Mouse (Mus musculus): ENCODE data around the gene Rcl1. TPM values are rescaled to one million over a fixed set of nuclear protein-coding genes. Genes with fewer than 3 reads are reported as not detected.

The Rcl1 gene
- polyA plus RNA-seq, 1 experiment = 19.6 TPM

DNA sequence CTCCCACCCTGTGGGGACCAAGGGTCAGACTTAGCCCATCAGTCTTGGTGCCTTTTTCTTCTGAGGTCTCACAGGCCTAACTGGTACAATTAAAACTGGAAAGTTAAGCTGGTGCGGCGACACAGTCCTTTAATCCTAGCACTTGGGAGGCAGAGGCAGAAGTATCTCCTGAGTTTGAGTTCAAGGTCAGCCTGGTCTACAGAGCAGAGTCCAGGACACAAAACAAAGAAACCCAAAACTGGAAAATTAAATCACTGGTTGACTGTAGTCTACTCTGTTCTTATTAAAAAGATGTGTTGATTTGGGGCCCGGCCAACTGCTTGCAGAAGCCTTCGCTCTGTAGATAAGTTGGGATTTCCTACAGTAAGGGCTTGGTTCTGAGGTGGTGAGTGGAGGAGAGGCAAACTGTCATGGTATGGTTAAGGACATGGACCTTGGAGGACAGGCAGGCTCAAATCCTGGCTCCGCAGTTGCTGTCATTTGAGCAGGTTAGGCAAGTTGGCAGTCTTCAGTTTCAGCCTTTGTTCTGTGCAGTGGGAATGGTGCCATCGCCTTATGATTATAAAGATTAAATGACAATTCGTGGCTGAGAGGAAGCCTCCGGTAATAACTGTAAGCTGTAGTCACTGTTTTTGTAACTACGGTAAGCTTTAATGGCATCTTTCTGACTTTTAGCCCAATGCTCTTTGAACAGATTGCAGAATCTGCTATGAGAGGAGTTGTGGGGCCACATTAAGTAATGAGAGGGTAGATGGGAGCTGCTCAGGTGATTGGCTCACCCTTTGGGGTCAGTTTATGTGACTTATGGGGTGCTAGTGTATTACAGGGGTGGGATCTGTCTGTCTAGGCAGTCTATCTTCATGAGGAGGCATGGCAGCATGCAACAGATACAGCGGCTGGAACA is 12.8 kb downstream of the Rcl1 start:
- DNase-seq (ENCODE audit: low read depth) = peak; percentile 91

DNA sequence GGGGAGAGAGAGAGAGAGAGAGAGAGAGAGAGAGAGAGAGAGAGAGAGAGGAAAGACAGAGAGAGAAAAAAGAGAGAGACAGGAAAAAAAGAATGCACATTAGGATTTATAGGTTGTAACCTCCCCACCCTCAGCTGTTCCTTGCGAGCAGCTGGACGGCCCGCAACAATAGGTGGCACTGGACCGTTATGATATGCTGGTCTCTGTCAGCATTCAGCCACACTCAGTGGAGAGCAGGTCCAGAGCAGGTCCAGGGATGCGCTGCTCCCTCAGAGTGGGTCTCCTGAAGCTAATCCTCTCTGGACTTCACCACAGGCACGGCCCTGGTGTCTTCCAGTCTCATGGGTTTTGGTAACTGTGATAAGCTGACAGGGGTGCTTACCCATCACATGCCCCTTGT is 15.6 kb downstream of the Rcl1 start:
- no peak for DNase-seq (ENCODE audit: low read depth)

DNA sequence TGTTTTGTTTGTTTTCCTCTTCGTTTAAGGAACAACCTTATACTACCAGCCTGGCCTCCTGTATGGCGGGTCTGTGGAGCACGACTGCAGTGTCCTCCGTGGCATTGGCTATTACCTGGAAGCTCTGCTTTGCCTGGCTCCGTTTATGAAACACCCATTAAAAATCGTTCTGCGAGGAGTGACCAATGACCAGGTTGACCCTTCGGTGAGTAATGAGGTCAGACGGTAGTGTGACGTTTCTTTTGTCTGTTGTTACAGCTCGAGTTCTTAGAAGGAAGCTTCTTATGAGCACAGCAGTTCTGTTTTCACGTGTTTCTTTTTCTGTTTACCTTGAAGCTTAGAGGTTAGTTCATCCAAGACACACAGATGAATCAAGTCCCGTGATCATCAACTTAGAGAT is 17.0 kb downstream of the Rcl1 start:
- no peak for DNase-seq (ENCODE audit: low read depth)

DNA sequence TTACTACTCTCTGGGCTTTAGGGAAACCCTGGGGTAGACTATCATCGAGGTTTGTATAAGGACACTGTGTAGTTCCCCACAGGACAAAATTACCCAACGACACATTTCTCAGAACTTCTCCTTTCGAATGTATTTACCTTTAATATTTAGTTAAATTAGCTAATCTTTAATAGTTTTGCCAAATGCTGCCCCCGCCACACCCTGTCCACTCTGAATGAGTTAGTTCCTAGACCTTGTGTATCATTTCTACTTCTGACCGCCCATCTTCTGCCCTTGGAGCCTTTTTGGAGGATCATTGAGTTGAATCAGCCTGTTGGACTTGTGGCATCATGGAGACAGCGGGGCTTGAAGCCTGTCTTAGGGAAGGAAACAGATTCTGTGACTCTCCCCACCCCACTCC is 19.1 kb downstream of the Rcl1 start:
- DNase-seq (ENCODE audit: low read depth) = no peak

DNA sequence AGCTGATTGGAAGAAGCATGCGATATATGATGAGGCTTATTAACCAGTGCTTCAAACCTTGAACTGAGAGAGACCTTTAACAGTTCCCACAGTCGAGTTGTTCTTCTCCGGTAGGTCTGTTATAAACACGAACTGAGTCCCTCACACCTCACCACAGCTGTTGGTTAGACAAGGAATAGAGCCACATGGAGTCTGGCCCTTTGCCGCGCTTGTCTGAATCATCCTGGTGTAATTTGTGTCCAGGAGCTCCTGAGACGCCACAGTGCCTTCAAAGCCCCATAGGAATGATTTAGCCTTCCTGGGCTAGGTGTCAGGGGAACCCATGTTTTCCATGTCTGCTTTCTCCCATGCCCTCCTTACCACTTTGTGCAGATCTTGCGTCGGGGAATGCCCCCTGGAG is 20.2 kb downstream of the Rcl1 start:
- DNase-seq (ENCODE audit: low read depth) = no peak

DNA sequence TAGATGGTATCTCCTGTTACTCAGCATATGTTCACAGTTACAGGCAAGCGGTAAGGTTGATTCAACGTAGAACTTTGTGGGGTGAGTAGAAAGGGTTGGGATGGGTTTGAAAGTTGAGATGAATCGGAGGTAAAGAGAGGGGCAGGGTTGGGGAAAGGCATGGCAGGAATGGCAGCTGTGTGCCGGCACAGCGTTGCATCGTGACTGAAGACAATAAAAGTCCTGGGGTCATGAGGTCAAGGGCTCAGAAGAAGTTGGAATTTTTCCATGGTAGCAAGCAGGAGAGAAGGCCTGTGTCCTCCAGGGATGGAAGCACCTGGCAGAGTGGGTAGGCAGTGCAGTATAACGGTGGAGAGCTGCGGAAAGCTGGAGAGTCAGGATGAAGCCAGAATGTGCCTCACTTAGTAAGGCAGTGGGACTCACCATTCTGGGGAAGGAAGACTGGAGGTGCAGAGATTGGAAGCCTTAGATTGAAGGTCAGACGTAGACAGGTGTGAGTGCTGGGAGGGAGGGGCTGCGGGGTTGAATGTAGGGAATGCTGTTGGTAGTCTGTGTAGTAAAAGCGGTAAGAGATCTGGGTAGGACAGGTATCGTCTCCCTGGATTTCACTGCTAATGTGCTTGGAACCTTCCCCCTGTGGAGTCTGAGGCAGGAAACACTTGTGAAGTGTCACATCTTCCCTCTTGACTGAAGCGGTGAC is 23.9 kb downstream of the Rcl1 start:
- DNase-seq (ENCODE audit: low read depth) = no peak

DNA sequence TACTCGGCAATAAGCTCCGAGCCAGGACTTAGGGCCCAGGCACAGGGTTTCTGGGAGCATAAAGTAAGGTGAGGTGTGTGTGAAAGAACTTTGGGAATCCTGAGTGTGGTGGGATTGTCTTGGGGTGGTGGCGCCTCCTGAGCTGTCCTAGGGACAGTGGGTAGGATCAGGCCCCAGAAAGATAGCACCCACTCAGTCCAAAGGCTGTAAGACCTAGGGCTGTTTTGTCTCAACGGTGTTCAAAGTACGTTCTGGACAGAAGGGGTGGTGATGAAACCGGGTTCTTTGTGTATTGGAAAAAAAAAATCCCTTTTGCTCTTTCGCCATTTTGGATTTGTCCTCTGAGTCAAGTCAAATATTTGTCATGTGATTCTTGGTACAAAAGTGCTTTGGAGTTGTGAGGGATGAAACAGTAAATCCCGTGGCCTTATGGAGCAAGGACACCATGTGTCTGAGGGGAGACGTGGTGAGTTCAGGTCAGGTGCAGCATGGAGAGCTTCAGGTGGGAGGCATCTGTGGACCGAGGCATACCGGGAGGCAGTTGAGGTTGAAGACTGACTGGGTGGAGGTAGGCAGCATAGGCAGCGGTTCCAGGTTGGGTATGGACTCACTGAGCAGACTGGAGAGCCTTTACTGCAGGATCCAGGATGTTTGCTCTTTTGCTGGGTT is 25.3 kb downstream of the Rcl1 start:
- no peak for DNase-seq (ENCODE audit: low read depth)

DNA sequence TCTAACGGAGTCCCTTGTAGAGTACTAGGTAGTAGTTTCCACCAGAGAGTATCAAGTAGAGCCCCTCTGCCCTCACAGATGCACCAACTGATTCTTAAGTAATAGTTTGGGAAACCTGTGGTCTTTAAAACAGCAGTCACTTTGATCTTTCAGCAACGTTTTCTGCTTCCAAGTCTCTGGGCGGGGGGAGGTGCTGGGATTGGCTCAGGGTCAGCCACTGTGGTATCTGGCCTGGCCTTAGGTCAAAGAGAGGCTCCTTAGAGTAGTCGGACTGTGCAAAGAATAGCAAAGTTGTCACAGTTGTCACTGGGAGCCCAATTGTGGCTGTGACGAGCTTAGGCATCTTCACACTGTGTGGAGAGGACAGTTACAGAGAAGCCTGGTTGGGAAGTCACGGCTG is 26.2 kb downstream of the Rcl1 start:
- no peak for DNase-seq (ENCODE audit: low read depth)

DNA sequence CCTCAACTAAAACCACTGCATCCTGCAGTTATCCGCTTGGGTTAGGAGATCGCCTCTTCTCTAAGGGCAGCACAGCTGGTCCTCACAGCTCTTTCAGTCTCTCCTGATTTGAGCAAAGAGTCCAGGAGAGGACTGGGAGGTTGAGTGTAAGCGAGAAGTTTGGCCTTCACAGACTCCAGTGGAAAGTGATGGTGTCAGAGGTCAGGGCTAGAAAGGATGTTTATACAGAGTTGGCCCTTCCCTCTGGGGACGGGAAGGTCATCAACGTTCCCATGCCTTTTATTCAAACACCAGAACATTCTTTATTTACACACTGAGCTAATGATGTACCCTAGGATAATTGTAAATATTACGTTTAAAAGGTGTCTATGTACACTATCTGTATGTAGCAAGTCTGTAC is 27.0 kb downstream of the Rcl1 start:
- DNase-seq (ENCODE audit: low read depth) = no peak

DNA sequence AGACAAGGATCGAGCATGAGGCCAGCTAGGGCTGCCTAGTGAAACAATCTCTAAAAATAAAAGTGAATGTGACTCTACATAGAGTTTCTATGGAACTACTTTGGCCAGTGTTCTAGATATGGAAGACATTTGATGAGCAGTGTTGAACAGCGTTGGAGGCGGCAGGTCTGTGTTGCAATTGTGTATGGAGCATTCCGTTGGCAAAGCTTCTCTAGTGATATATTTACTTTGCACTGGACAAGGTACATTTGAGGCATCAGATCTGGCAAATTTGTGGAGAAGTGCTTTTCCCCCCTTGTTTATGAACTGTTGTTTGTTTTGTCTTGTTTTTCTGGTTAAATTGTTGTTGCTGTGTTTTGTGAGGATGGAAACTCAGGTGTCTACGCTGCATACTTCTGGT is 28.4 kb downstream of the Rcl1 start:
- no peak for DNase-seq (ENCODE audit: low read depth)

DNA sequence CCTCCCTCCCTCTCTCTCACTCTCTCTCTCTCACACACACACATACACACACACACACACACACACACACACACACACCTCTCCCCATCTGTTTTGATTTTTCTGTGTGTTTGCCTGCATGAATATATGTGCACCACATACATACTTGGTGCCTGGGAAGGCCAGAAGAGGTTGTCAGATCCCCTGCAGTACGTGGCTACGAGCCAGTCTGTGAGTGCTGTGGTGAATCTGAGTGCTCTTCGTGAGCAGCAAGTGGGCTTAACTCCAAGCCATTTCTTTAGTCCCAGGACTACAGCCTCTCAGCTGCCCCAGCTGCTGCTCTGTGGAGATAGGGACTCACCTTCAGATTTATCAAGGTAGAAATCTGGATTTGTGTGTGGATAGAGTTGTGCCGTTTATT is 30.0 kb downstream of the Rcl1 start:
- no peak for DNase-seq (ENCODE audit: low read depth)

DNA sequence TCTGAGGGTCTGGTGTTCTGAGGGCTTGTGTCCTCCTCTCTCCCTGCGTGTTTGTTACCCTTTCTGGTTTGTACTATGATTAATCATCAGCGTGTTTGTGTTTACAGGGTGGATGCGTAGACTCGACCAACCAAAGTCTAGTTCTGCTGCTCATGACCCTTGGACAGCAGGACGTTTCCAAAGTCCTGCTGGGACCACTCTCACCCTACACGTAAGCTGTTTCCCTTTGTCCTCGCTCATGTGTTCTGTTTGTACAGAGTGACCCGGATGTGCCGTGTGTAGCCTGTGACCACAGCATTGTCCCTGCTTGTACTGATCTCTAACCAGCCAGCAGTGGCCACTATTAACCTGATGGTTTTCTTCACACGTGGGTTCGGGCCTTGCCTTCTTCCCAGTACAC is 33.1 kb downstream of the Rcl1 start:
- DNase-seq (ENCODE audit: low read depth) = no peak

DNA sequence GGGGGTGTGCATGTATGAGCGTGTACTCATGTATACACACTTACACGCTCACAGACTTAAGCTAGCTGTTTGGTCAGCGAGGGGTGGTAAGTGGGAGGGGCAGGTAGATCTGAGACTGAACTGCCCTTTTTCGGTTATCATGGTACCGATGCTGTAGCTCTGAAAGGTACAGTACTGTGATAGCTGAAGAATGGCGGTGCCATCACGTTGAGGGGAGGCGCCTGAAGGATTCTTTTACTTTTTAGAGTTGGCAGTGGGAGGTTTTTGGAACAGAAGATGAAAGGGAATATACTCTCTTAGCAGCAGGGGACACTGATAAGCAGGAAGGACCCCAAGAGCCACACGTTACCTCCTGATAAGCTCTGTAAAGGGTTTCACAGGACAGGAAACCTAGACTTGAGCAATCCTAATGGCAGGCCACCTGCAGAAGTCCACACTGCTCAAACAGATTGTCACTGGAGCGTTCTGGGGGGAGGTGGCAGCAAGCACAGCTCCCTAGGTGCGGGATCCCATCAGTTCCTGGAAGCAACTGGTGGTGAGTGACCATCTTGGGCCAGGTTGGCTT is 34.1 kb downstream of the Rcl1 start:
- DNase-seq (ENCODE audit: low read depth) = no peak

DNA sequence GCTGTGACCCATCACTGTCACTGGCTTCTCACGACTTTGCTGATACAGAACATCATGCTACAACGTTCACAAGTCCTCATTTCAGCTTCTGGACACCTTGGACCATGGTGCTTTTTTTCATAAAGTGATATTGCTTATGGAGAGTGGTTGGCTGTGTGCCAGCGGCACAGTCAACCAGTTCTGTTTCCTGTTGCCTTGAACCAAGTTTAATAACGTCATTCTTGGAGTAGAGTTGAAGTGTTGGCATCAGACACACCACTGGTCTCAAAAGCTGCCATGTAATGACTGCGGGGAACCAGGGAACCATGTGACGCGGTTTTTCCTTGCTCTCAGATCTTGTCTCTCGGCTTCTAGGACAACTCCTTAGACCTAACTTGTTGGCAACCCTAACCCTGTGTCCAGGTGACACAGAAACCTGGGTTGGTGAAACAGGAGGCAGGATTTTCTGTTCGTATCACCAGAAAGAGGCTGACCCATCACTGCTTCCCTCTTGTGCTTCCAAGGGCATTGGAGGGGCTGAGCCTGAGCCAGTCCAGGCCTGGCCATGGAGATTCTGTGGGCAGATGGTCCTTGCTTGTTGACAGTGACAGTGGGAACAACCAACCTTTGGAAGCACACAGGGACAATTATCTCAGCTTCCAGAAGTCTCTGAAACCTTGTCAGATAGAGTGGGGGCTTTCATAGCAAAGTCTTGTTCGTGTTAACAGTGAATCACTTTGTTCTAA is 37.5 kb downstream of the Rcl1 start:
- no peak for DNase-seq (ENCODE audit: low read depth)

DNA sequence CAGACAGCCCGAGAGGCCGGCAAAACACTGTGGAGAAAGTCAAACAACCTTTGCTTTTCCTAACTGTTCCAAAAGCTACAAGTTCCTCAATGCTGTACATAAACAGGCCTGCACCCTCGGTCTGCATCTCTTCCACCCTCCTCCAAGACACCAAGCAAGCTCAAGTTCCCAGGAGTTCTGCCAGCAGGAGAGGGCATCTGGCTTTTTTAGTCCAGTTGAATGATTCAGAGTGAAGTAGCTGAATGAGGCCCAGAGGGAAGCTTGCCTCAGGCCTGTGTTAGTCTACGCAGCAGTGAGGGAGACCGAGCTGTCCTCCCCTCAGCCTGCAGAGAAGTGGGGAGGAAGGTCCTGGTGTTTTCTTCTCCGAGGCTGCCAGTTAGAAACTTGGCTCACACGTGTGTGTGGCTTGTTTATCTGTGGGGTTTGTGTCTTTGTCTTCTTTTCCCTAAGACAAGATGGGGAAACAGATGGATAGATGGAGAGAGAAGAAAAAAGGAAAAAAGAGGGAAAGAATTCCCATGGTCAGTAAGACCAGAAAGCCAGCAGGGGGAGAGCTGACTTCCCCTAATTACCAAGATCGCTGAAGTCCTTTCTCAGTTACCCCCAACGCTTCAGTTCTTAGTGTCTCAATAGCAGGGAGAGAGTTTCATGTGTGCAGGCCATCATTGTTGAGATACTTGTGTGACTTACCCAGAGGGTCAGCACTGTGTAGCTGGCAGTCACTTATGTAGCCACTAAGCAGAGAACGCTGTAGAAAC is 38.7 kb downstream of the Rcl1 start:
- no peak for DNase-seq (ENCODE audit: low read depth)

DNA sequence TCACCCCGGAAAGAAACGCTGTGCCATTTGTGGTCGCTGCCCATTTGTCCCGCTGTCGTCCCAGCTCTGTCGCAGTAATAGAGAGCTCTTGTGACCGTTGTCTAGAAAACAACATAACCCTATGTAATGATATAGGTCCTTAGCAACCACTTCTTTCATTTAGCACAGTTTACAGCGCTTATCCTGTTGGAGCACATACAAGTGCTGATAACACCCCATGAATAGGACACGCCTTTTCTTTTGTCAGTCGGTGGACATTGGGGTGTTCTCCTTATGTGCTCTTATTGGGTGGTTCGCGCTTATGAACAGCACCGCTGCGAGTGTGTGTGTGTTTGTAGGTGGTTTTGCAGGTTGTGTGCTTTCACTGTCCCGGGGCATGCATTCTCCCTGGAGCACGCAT is 39.8 kb downstream of the Rcl1 start:
- no peak for DNase-seq (ENCODE audit: low read depth)

DNA sequence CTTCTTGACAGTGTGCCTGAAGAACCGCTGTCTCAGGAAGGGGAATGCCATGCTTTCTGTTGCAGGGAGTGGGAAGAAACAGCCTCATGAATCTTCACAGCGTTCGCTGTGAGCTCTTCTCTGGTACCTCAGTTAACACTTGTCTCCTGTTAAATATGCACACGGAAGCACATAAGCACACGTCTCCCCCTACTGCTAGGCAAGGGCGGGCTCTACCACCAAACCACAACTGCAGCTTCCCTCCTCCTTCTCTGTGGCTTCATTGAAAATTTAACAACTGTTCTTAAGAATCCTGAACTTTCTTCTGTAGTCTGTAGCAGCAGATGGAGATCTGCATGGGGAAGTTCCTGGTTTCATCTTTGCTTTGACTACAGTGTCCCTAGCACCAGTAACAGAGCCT is 41.1 kb downstream of the Rcl1 start:
- no peak for DNase-seq (ENCODE audit: low read depth)

DNA sequence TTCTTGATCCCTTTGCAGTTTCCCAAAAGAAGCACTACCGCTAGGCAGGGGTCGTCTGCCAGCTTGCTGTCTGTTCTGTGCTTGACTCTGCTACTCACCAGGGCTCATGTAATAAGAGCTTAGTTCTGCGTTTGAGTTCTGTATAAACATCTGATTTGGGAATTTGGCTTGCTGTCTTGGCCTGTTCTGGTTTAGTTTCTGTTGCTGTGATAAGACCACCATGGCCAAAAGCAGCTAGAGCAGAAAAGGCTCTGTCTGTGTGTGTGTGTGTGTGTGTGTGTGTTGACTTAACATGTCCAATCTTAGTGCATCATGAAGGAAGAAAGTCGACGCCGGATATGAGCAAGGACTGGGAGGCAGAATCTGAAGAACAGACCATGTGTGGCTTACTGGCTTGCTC is 44.2 kb downstream of the Rcl1 start:
- DNase-seq (ENCODE audit: low read depth) = no peak

DNA sequence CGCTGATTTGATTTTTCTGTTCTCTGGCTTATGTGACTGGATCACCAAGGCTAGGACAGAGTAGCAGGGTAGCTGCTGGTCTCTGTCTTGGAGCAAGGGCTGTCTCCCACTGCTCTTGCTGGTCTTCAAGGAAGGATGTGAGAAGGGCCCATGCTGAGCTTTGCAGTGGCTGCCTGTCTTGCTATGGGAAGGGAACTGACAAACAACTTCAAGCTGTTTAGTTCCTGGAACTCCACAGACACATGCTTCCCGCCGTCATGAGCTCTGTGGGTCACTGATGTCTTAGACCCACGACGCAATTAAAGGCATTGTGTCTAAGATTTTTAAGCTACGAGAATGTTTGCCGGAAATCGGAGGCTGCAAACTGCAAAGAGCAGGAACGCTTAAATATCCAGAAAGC is 45.6 kb downstream of the Rcl1 start:
- DNase-seq (ENCODE audit: low read depth) = no peak

DNA sequence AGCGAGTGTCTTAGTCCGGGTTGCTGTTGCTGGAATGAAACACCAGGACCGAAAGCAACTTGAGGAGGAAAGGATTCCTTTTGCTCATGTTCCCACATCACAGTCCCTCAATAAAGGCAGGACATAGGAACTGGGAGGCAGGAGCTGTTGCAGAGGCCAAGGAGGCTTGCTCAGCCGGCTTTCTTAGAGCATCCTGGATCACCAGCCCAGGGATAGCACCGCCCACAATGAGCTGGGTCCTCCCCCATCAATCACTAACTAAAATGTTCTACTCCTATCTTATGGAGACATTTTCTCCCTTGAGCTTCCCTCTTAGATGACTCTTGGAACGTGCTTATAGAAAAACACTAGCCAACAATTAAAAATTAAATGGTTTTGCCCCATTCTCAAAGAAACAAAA is 48.4 kb downstream of the Rcl1 start:
- no peak for DNase-seq (ENCODE audit: low read depth)

DNA sequence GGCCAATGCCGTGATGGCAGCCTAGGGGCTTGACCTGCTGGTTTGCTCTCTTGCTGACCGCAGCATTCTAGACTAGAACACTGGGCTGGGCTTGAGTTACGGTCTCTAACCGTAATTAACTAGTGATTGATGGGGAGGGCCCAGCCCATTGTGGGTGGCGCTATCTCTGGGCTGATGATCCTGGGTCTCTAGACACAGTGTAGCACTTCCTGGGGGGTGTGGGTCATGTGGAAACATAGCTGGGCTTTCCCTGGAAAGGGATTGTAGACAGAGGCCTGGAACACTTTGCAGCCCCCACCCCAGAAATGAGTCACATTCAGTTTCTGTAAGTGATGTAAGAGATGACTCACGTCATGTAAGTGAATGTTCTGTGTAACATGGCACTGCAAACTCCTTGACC is 48.9 kb downstream of the Rcl1 start:
- DNase-seq (ENCODE audit: low read depth) = no peak
